In the genomic region with DNA sequence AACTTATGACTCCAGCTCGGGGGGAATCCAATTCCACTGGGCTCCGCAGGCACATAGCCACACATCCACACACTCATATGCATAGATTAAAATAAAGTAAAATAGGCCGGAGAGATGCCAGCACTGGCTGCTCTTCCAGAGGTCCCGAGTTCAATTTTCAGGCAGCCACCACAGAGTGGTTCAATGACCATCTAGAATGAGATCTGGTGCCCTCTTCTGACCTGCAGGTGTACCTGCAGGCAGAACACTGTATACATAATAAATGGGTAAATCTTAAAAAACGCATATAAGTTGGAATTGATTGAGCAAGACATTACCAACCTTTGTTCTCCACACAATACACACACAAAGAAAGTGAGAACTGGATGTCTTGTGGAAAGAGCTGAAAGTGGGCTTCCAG, we compare ENCODE assay signal across 12 mouse cellular contexts. TPM values are rescaled to one million over a fixed set of nuclear protein-coding genes. Genes with fewer than 3 reads are reported as not detected.
A peak's percentile ranks its signal among the peaks of the same experiment; 100 is the strongest.
DNase-seq lines count a peak whose midpoint lies in the region; ATAC-seq and TF ChIP-seq lines count a peak whose summit lies in the region.
"Had no signal": no experiment of that assay in that cellular context is flagged by ENCODE, and none has a peak within 500 bp of the region (broad histone marks: within the 10 kb centered on the region; RNA-seq: fewer than 3 reads in every experiment).

No protein-coding gene starts in this region.

- peak; percentile 7 for DNase-seq in forebrain, embryonic 10.5 days (ENCODE audit: extremely low spot score, low spot score)
- DNase-seq in liver, embryonic 14.5 days (ENCODE audit: low read depth in 3 of 3, low spot score in 3 of 3), result peak in 1 of 3 experiments; percentile 26
- no peak for DNase-seq in CH12.LX (ENCODE audit: extremely low read depth)
- peak; percentile 22 for DNase-seq in embryonic facial prominence, embryonic 14.5 days (ENCODE audit: low spot score)
- DNase-seq in right cerebral cortex, adult 2 months (ENCODE audit: low spot score in 2 of 2), result no peak
- no peak for DNase-seq in ovary, postnatal 14 days (ENCODE audit: low spot score)
- DNase-seq: kidney, adult 8-10 months had no signal

- no peak overlapping the region for H3K4me3 ChIP-seq in forebrain, embryonic 10.5 days
- H3K4me3 ChIP-seq in forebrain, embryonic 16.5 days (replicated peaks; ENCODE audit: low read length), result no peak overlapping the region
- no peak overlapping the region for H3K4me3 ChIP-seq in liver, embryonic 14.5 days (ENCODE audit: insufficient read depth in 1 of 2, low read depth in 2 of 2, low read length in 2 of 2)
- H3K4me3 ChIP-seq in liver, embryonic 12.5 days, result no peak overlapping the region
- H3K4me3 ChIP-seq in CH12.LX (replicated peaks in 1 of 3; ENCODE audit: low read depth in 2 of 3, low read length in 2 of 3, poor library complexity in 1 of 3), result no peak overlapping the region
- no peak overlapping the region for H3K4me3 ChIP-seq in embryonic facial prominence, embryonic 14.5 days (ENCODE audit: low read depth, low read length)
- H3K4me3 ChIP-seq: limb, embryonic 15.5 days had no signal

- H3K4me1 ChIP-seq in forebrain, embryonic 10.5 days, result peaks cover 32% of the 10 kb centered on the region
- H3K4me1 ChIP-seq in forebrain, embryonic 16.5 days (replicated peaks; ENCODE audit: control insufficient read depth, insufficient read depth, low read length), result peaks cover 8% of the 10 kb centered on the region
- H3K4me1 ChIP-seq in liver, embryonic 14.5 days (replicated peaks; ENCODE audit: control insufficient read depth in 2 of 2, insufficient read depth in 2 of 2, low read length in 1 of 2), result peaks cover 12 to 14% of the 10 kb centered on the region in 2 experiments
- peaks cover 30% of the 10 kb centered on the region for H3K4me1 ChIP-seq in liver, embryonic 12.5 days
- peaks cover 6 to 26% of the 10 kb centered on the region in 2 experiments for H3K4me1 ChIP-seq in CH12.LX (ENCODE audit: control insufficient read depth in 1 of 2, insufficient read depth in 2 of 2)
- peaks cover 7% of the 10 kb centered on the region for H3K4me1 ChIP-seq in embryonic facial prominence, embryonic 14.5 days (ENCODE audit: control insufficient read depth, insufficient read depth, low read length)

- peak; percentile 72 for TF ChIP-seq CTCF in liver, embryonic 14.5 days (IDR thresholded peaks at IDR 0.05; ENCODE audit: low read depth)
- TF ChIP-seq CTCF in CH12.LX (conservative IDR thresholded peaks at IDR 0.05 in 1 of 2, IDR thresholded peaks at IDR 0.05 in 1 of 2; ENCODE audit: low read depth in 2 of 2, low read length in 2 of 2), result peak; percentile 25 to 73; a peak in 2 of 4 replicates

- H3K27me3 ChIP-seq in forebrain, embryonic 10.5 days (ENCODE audit: poor library complexity, severe bottlenecking), result peaks cover 18% of the 10 kb centered on the region
- peaks cover 20% of the 10 kb centered on the region for H3K27me3 ChIP-seq in forebrain, embryonic 16.5 days (replicated peaks; ENCODE audit: control insufficient read depth, insufficient read depth, low read length)
- peaks cover 13% of the 10 kb centered on the region for H3K27me3 ChIP-seq in liver, embryonic 14.5 days (ENCODE audit: control insufficient read depth, insufficient read depth, low read length)
- H3K27me3 ChIP-seq in liver, embryonic 12.5 days (replicated peaks), result peaks cover 29% of the 10 kb centered on the region
- peaks cover 19% of the 10 kb centered on the region for H3K27me3 ChIP-seq in CH12.LX (replicated peaks)
- peaks cover 13% of the 10 kb centered on the region for H3K27me3 ChIP-seq in embryonic facial prominence, embryonic 14.5 days (replicated peaks; ENCODE audit: control insufficient read depth, insufficient read depth, low read length)

- H3K9me3 ChIP-seq in forebrain, embryonic 10.5 days, result no peaks in the 10 kb centered on the region
- H3K9me3 ChIP-seq in forebrain, embryonic 16.5 days (ENCODE audit: control insufficient read depth, low read length), result no peaks in the 10 kb centered on the region
- H3K9me3 ChIP-seq in liver, embryonic 14.5 days (ENCODE audit: control insufficient read depth, low read length), result no peaks in the 10 kb centered on the region
- H3K9me3 ChIP-seq in liver, embryonic 12.5 days (replicated peaks), result no peaks in the 10 kb centered on the region
- H3K9me3 ChIP-seq in CH12.LX (replicated peaks; ENCODE audit: low read length), result no peaks in the 10 kb centered on the region
- no peaks in the 10 kb centered on the region for H3K9me3 ChIP-seq in embryonic facial prominence, embryonic 14.5 days (ENCODE audit: control insufficient read depth, low read length)
- H3K9me3 ChIP-seq: limb, embryonic 15.5 days had no signal

- H3K4me2 ChIP-seq in forebrain, embryonic 16.5 days (ENCODE audit: low read length), result no peak overlapping the region
- H3K4me2 ChIP-seq in liver, embryonic 14.5 days (ENCODE audit: low read depth), result no peak overlapping the region
- no peak overlapping the region for H3K4me2 ChIP-seq in liver, embryonic 12.5 days
- no peak overlapping the region for H3K4me2 ChIP-seq in CH12.LX (ENCODE audit: insufficient read depth, low read depth, poor library complexity, severe bottlenecking)
- no peak overlapping the region for H3K4me2 ChIP-seq in embryonic facial prominence, embryonic 14.5 days (ENCODE audit: low read depth, low read length)
- H3K4me2 ChIP-seq: limb, embryonic 15.5 days had no signal

- no peak overlapping the region for H3K27ac ChIP-seq in forebrain, embryonic 10.5 days
- no peak overlapping the region for H3K27ac ChIP-seq in forebrain, embryonic 16.5 days (ENCODE audit: low read length)
- no peak overlapping the region for H3K27ac ChIP-seq in liver, embryonic 14.5 days
- no peak overlapping the region for H3K27ac ChIP-seq in liver, embryonic 12.5 days
- no peak overlapping the region for H3K27ac ChIP-seq in CH12.LX (ENCODE audit: insufficient read depth, low read depth)
- H3K27ac ChIP-seq in embryonic facial prominence, embryonic 14.5 days (replicated peaks; ENCODE audit: low read depth, low read length), result no peak overlapping the region
- H3K27ac ChIP-seq: limb, embryonic 15.5 days had no signal

- H3K9ac ChIP-seq in forebrain, embryonic 16.5 days (replicated peaks; ENCODE audit: low read depth, low read length), result no peak overlapping the region
- no peak overlapping the region for H3K9ac ChIP-seq in liver, embryonic 14.5 days (replicated peaks)
- H3K9ac ChIP-seq in liver, embryonic 12.5 days, result no peak overlapping the region
- no peak overlapping the region for H3K9ac ChIP-seq in CH12.LX (ENCODE audit: insufficient read depth, low read depth)
- H3K9ac ChIP-seq in embryonic facial prominence, embryonic 14.5 days (ENCODE audit: low read depth, low read length), result no peak overlapping the region
- H3K9ac ChIP-seq: limb, embryonic 15.5 days had no signal

- H3K36me3 ChIP-seq in forebrain, embryonic 10.5 days (replicated peaks), result peaks cover 19% of the 10 kb centered on the region
- H3K36me3 ChIP-seq in forebrain, embryonic 16.5 days (ENCODE audit: control insufficient read depth, insufficient read depth), result no peaks in the 10 kb centered on the region
- no peaks in the 10 kb centered on the region for H3K36me3 ChIP-seq in liver, embryonic 14.5 days (replicated peaks; ENCODE audit: control insufficient read depth, insufficient read depth, low read depth)
- no peaks in the 10 kb centered on the region for H3K36me3 ChIP-seq in liver, embryonic 12.5 days
- H3K36me3 ChIP-seq in CH12.LX (replicated peaks in 1 of 2; ENCODE audit: control insufficient read depth in 1 of 2, insufficient read depth in 1 of 2, low read length in 1 of 2), result peaks cover 0 to 30% of the 10 kb centered on the region in 2 experiments
- H3K36me3 ChIP-seq in embryonic facial prominence, embryonic 14.5 days (ENCODE audit: control insufficient read depth, insufficient read depth, low read length), result peaks cover 11% of the 10 kb centered on the region; the same call in 1 of the 2 replicates

- WGBS in forebrain, embryonic 10.5 days, result 58% methylated on average over 5 of the region's 5 CpGs
- WGBS in forebrain, embryonic 16.5 days, result 51% methylated on average over 5 of the region's 5 CpGs
- WGBS in liver, embryonic 14.5 days (ENCODE audit: insufficient replicate concordance), result 36% methylated on average over 5 of the region's 5 CpGs
- 36% methylated on average over 5 of the region's 5 CpGs for WGBS in liver, embryonic 12.5 days (ENCODE audit: insufficient replicate concordance)
- 52% methylated on average over 5 of the region's 5 CpGs for WGBS in embryonic facial prominence, embryonic 14.5 days

- dilution Hi-C loops in CH12.LX (cut with MboI; ENCODE audit: extremely low pct_ligation_motif_present, extremely low pct_unique_long_range_greater_than_20kb, low sequenced_read_pairs), result no loop called here

- ATAC-seq in forebrain, embryonic 16.5 days, result no peak
- ATAC-seq in liver, embryonic 14.5 days (ENCODE audit: insufficient read depth), result no peak
- ATAC-seq in liver, embryonic 12.5 days, result no peak
- ATAC-seq in embryonic facial prominence, embryonic 14.5 days (ENCODE audit: low read depth), result no peak

- no peak for TF ChIP-seq EP300 in liver, embryonic 14.5 days (IDR thresholded peaks at IDR 0.05; ENCODE audit: low read depth)
- no peak for TF ChIP-seq EP300 in CH12.LX (IDR thresholded peaks at IDR 0.05; ENCODE audit: low read length)

- H3K79me2 ChIP-seq in CH12.LX (replicated peaks; ENCODE audit: control insufficient read depth, extremely low read depth, insufficient read depth, poor library complexity, severe bottlenecking), result no peaks in the 10 kb centered on the region

- in situ Hi-C loops in CH12.LX (cut with MboI; ENCODE audit: low pct_ligation_motif_present, low pct_unique_long_range_greater_than_20kb, low sequenced_read_pairs), result loop anchor here (10.0 kb wide), 2 partner anchors 101 to 211 kb away; a partner anchor contains a TSS

- TF ChIP-seq RAD21 in CH12.LX (IDR thresholded peaks at IDR 0.05; ENCODE audit: low read depth, low read length), result peak; percentile 64

- TF ChIP-seq POLR2A in CH12.LX (IDR thresholded peaks at IDR 0.05; ENCODE audit: low read depth, low read length), result no peak

RNA-seq across cellular contexts. Expression of a gene that starts 12.6 kb away (rescaled TPM):
- polyA plus RNA-seq in forebrain, embryonic 10.5 days (2016; fragmentation: Nextera tagmentation; extraction: Ambion mirVana), result 0.47 TPM in 1 of 2 replicates, not detected in the other
- 0.15 TPM in 1 of 2 replicates, not detected in the other for polyA plus RNA-seq in forebrain, embryonic 16.5 days (2015; fragmentation: Nextera tagmentation; extraction: Ambion mirVana)
- polyA plus RNA-seq in liver, embryonic 14.5 days (2012; rRNA removed), result 0.07 and 0.22 TPM in 2 replicates
- polyA plus RNA-seq in liver, embryonic 14.5 days (2014; fragmentation: Nextera tagmentation; extraction: Ambion mirVana), result 0.05 TPM in 1 of 2 replicates, not detected in the other
- 0.33 TPM in 1 of 2 replicates, not detected in the other for polyA plus RNA-seq in liver, embryonic 12.5 days (2016; fragmentation: Nextera tagmentation; extraction: Ambion mirVana)
- total RNA-seq in CH12.LX (2012; rRNA removed) (0.08 TPM in 1 of 2 replicates, not detected in the other), CH12.LX (2014; rRNA removed) (not detected in 2 replicates)
- not detected in 2 replicates for polyA plus RNA-seq in CH12.LX (2012; ENCODE audit: insufficient read length, low read depth)
- 0.30 TPM in 1 of 2 replicates, not detected in the other for polyA plus RNA-seq in embryonic facial prominence, embryonic 14.5 days (2014; fragmentation: Nextera tagmentation; extraction: Ambion mirVana)
- total RNA-seq: heart, adult 8-10 months had no signal
- polyA plus RNA-seq: neural tube, embryonic 11.5 days had no signal

RNA-seq across cellular contexts. Expression of a gene that starts 19.0 kb away (rescaled TPM):
- polyA plus RNA-seq in forebrain, embryonic 10.5 days (2016; fragmentation: Nextera tagmentation; extraction: Ambion mirVana), result 19.4 and 20.8 TPM in 2 replicates
- 49.1 and 63.9 TPM in 2 replicates for polyA plus RNA-seq in forebrain, embryonic 16.5 days (2015; fragmentation: Nextera tagmentation; extraction: Ambion mirVana)
- polyA plus RNA-seq in liver, embryonic 14.5 days (2012; rRNA removed), result 2.5 and 3.0 TPM in 2 replicates
- polyA plus RNA-seq in liver, embryonic 14.5 days (2014; fragmentation: Nextera tagmentation; extraction: Ambion mirVana), result 0.80 and 1.3 TPM in 2 replicates
- polyA plus RNA-seq in liver, embryonic 12.5 days (2016; fragmentation: Nextera tagmentation; extraction: Ambion mirVana), result 4.0 and 4.3 TPM in 2 replicates
- total RNA-seq in CH12.LX (2012; rRNA removed) (3.6 and 4.5 TPM in 2 replicates), CH12.LX (2014; rRNA removed) (10.2 and 10.3 TPM in 2 replicates)
- 10.4 and 12.7 TPM in 2 replicates for polyA plus RNA-seq in CH12.LX (2012; ENCODE audit: insufficient read length, low read depth)
- polyA plus RNA-seq in embryonic facial prominence, embryonic 14.5 days (2014; fragmentation: Nextera tagmentation; extraction: Ambion mirVana), result 22.4 and 31.1 TPM in 2 replicates

RNA-seq across cellular contexts. Expression of a gene that starts 26.3 kb away (rescaled TPM):
- 69.1 and 69.5 TPM in 2 replicates for polyA plus RNA-seq in forebrain, embryonic 10.5 days (2016; fragmentation: Nextera tagmentation; extraction: Ambion mirVana)
- 111 and 113 TPM in 2 replicates for polyA plus RNA-seq in forebrain, embryonic 16.5 days (2015; fragmentation: Nextera tagmentation; extraction: Ambion mirVana)
- polyA plus RNA-seq in liver, embryonic 14.5 days (2012; rRNA removed), result 62.2 and 67.6 TPM in 2 replicates
- 69.6 and 74.2 TPM in 2 replicates for polyA plus RNA-seq in liver, embryonic 14.5 days (2014; fragmentation: Nextera tagmentation; extraction: Ambion mirVana)
- 85.1 and 86.5 TPM in 2 replicates for polyA plus RNA-seq in liver, embryonic 12.5 days (2016; fragmentation: Nextera tagmentation; extraction: Ambion mirVana)
- total RNA-seq in CH12.LX (2012; rRNA removed) (53.4 and 61.1 TPM in 2 replicates), CH12.LX (2014; rRNA removed) (35.7 and 38.5 TPM in 2 replicates)
- polyA plus RNA-seq in CH12.LX (2012; ENCODE audit: insufficient read length, low read depth), result 52.6 and 56.3 TPM in 2 replicates
- 73.5 and 79.8 TPM in 2 replicates for polyA plus RNA-seq in embryonic facial prominence, embryonic 14.5 days (2014; fragmentation: Nextera tagmentation; extraction: Ambion mirVana)

RNA-seq across cellular contexts. Expression of a gene that starts 30.7 kb away (rescaled TPM):
- 909 and 984 TPM in 2 replicates for polyA plus RNA-seq in forebrain, embryonic 10.5 days (2016; fragmentation: Nextera tagmentation; extraction: Ambion mirVana)
- polyA plus RNA-seq in forebrain, embryonic 16.5 days (2015; fragmentation: Nextera tagmentation; extraction: Ambion mirVana), result 646 and 707 TPM in 2 replicates
- 168 and 174 TPM in 2 replicates for polyA plus RNA-seq in liver, embryonic 14.5 days (2012; rRNA removed)
- 50.4 and 51.2 TPM in 2 replicates for polyA plus RNA-seq in liver, embryonic 14.5 days (2014; fragmentation: Nextera tagmentation; extraction: Ambion mirVana)
- 248 and 262 TPM in 2 replicates for polyA plus RNA-seq in liver, embryonic 12.5 days (2016; fragmentation: Nextera tagmentation; extraction: Ambion mirVana)
- total RNA-seq in CH12.LX (2012; rRNA removed) (340 and 407 TPM in 2 replicates), CH12.LX (2014; rRNA removed) (220 and 231 TPM in 2 replicates)
- 608 and 642 TPM in 2 replicates for polyA plus RNA-seq in CH12.LX (2012; ENCODE audit: insufficient read length, low read depth)
- 173 and 178 TPM in 2 replicates for polyA plus RNA-seq in embryonic facial prominence, embryonic 14.5 days (2014; fragmentation: Nextera tagmentation; extraction: Ambion mirVana)

RNA-seq across cellular contexts. Expression of a gene that starts 41.8 kb away (rescaled TPM):
- 70.5 and 76.0 TPM in 2 replicates for polyA plus RNA-seq in forebrain, embryonic 10.5 days (2016; fragmentation: Nextera tagmentation; extraction: Ambion mirVana)
- 56.2 and 60.6 TPM in 2 replicates for polyA plus RNA-seq in forebrain, embryonic 16.5 days (2015; fragmentation: Nextera tagmentation; extraction: Ambion mirVana)
- 40.3 and 41.0 TPM in 2 replicates for polyA plus RNA-seq in liver, embryonic 14.5 days (2012; rRNA removed)
- polyA plus RNA-seq in liver, embryonic 14.5 days (2014; fragmentation: Nextera tagmentation; extraction: Ambion mirVana), result 28.0 and 32.1 TPM in 2 replicates
- polyA plus RNA-seq in liver, embryonic 12.5 days (2016; fragmentation: Nextera tagmentation; extraction: Ambion mirVana), result 50.4 and 55.9 TPM in 2 replicates
- total RNA-seq in CH12.LX (2012; rRNA removed) (56.5 and 65.0 TPM in 2 replicates), CH12.LX (2014; rRNA removed) (33.5 and 39.0 TPM in 2 replicates)
- polyA plus RNA-seq in CH12.LX (2012; ENCODE audit: insufficient read length, low read depth), result 79.7 and 87.7 TPM in 2 replicates
- 77.7 and 84.6 TPM in 2 replicates for polyA plus RNA-seq in embryonic facial prominence, embryonic 14.5 days (2014; fragmentation: Nextera tagmentation; extraction: Ambion mirVana)

Comparison
In these comparisons a context has a peak if more than half of its experiments do, and no peak if none do; other contexts are left out.
1. DNase-seq: peak in forebrain, embryonic 10.5 days (single experiment) and embryonic facial prominence, embryonic 14.5 days (single experiment); none in CH12.LX (single experiment), right cerebral cortex, adult 2 months (0 of 2) and ovary, postnatal 14 days (single experiment).